Mouse (Mus musculus): ENCODE data around the gene Map2.

- TF ChIP-seq POLR2A (IDR thresholded peaks at IDR 0.05; ENCODE audit: low read depth, low read length) (no peak), CTCF (IDR thresholded peaks at IDR 0.05; ENCODE audit: borderline replicate concordance, insufficient read depth, low read length) (no peak)
Measured at GRCm38 (mm10) chr1:66460850-66461249, 285.8 kb downstream of the Map2 start.
